Mouse (Mus musculus) heart, embryonic 13.5 days (tissue): ENCODE results near the gene Ccnyl1. TPM values are rescaled to one million over a fixed set of nuclear protein-coding genes. Genes with fewer than 3 reads are reported as not detected.
A peak's percentile ranks its signal among the peaks of the same experiment; 100 is the strongest.

ENCODE experiments used
- ATAC-seq: fragments of 200-750 bp; cut with Nextera tagmentation; 2 replicates; pipeline ENCODE4 v1.8.0; 2017; ENCODE audit warnings: moderate TSS enrichment; ENCODE audit not compliant: insufficient number of reproducible peaks, low FRiP score, low TSS enrichment; ENCODE audit errors: extremely low read depth
- H3K27ac ChIP-seq: fragments of 300-500 bp; sonication (generic); replicated peaks from 2 replicates; pipeline ENCODE4 v1.5.1; 2015; ENCODE audit warnings: moderate library complexity, mild to moderate bottlenecking, inconsistent platforms
- H3K27me3 ChIP-seq: fragments of 300-500 bp; sonication (generic); replicated peaks from 2 replicates; pipeline ENCODE4 v1.6.1; 2015; ENCODE audit warnings: mild to moderate bottlenecking, inconsistent platforms
- H3K36me3 ChIP-seq: fragments of 300-500 bp; sonication (generic); 2 replicates; pipeline ENCODE4 v1.6.1; 2015; ENCODE audit warnings: mild to moderate bottlenecking, inconsistent platforms
- H3K4me1 ChIP-seq: fragments of 300-500 bp; sonication (generic); 2 replicates; pipeline ENCODE4 v1.6.1; 2015; ENCODE audit warnings: inconsistent platforms
- H3K4me2 ChIP-seq: fragments of 300-500 bp; sonication (generic); 2 replicates; pipeline ENCODE4 v1.6.1; 2015; ENCODE audit warnings: inconsistent platforms, mild to moderate bottlenecking, moderate library complexity
- H3K4me3 ChIP-seq: fragments of 300-500 bp; sonication (generic); 2 replicates; pipeline ENCODE4 v1.5.1; 2015; ENCODE audit warnings: moderate library complexity, mild to moderate bottlenecking, inconsistent platforms
- H3K9ac ChIP-seq: fragments of 300-500 bp; sonication (generic); 2 replicates; pipeline ENCODE4 v1.6.1; 2015; ENCODE audit warnings: inconsistent platforms, mild to moderate bottlenecking, moderate library complexity
- H3K9me3 ChIP-seq: fragments of 300-500 bp; sonication (generic); 2 replicates; pipeline ENCODE4 v1.6.1; 2016; ENCODE audit warnings: inconsistent platforms
- WGBS: fragments of 180-500 bp; shearing (Covaris S2); methylation state at CpG from one replicate; pipeline ENCODE4 v1.1.7; 2015; ENCODE audit warnings: mixed read lengths; 5-methylcytosine and 5-hydroxymethylcytosine counted together
- polyA plus RNA-seq: library from polyadenylated mRNA; unstranded; fragments of >200 nt; fragmentation: Nextera tagmentation; extraction: Ambion mirVana; gene quantifications from 2 replicates; pipeline ENCODE4 v1.2.1, GENCODE M21; 2015

The Ccnyl1 gene
- polyA plus RNA-seq, 1 experiment from 2014 or later, result 3.9 TPM

- no peak overlapping the region for H3K9ac ChIP-seq
- H3K27me3 ChIP-seq, result no peaks in the 10 kb centered on the region
- no peak overlapping the region for H3K4me3 ChIP-seq
- no peaks in the 10 kb centered on the region for H3K4me1 ChIP-seq
- H3K27ac ChIP-seq, result no peak overlapping the region
- ATAC-seq, result no peak
- H3K9me3 ChIP-seq, result no peaks in the 10 kb centered on the region; the same call in 1 of the 2 replicates
- H3K36me3 ChIP-seq, result no peaks in the 10 kb centered on the region
- WGBS, result 82% methylated on average over 5 of the region's 5 CpGs
- H3K4me2 ChIP-seq, result no peak overlapping the region
Measured at GRCm38 (mm10) chr1:64673931-64674330, 16.3 kb upstream of the Ccnyl1 start.

- 64% methylated on average over 6 of the region's 6 CpGs for WGBS
Measured at GRCm38 (mm10) chr1:64676060-64676839, 14.0 kb upstream of the Ccnyl1 start.

GRCm38 (mm10) chr1:64681499-64681898 is 8.8 kb upstream of the Ccnyl1 start:
- Histone ChIP-seq H3K9me3 (no peaks in the 10 kb centered on the region), H3K9ac (no peak overlapping the region), H3K4me2 (no peak overlapping the region), H3K27me3 (no peaks in the 10 kb centered on the region), H3K4me3 (no peak overlapping the region), H3K36me3 (no peaks in the 10 kb centered on the region), H3K4me1 (no peaks in the 10 kb centered on the region), H3K27ac (no peak overlapping the region)
- 55% methylated on average over 3 of the region's 3 CpGs for WGBS
- ATAC-seq, result no peak

More at GRCm38 (mm10) chr1:64676060-64676839, 14.0 kb upstream of the Ccnyl1 start:
- no peak overlapping the region for H3K27ac ChIP-seq
- no peaks in the 10 kb centered on the region for H3K36me3 ChIP-seq
- no peak for ATAC-seq
- no peaks in the 10 kb centered on the region for H3K4me1 ChIP-seq
- H3K27me3 ChIP-seq, result no peaks in the 10 kb centered on the region
- no peak overlapping the region for H3K9ac ChIP-seq
- no peaks in the 10 kb centered on the region; the same call in 1 of the 2 replicates for H3K9me3 ChIP-seq
- no peak overlapping the region for H3K4me3 ChIP-seq
- no peak overlapping the region for H3K4me2 ChIP-seq

GRCm38 (mm10) chr1:64683039-64683438 is 7.2 kb upstream of the Ccnyl1 start:
- H3K9ac ChIP-seq, result no peak overlapping the region
- no peaks in the 10 kb centered on the region for H3K9me3 ChIP-seq
- H3K4me3 ChIP-seq, result no peak overlapping the region
- no peaks in the 10 kb centered on the region for H3K4me1 ChIP-seq
- 86% methylated on average over 3 of the region's 3 CpGs for WGBS
- no peaks in the 10 kb centered on the region for H3K27me3 ChIP-seq
- no peak for ATAC-seq
- H3K36me3 ChIP-seq, result no peaks in the 10 kb centered on the region
- no peak overlapping the region for H3K27ac ChIP-seq
- no peak overlapping the region for H3K4me2 ChIP-seq

- H3K4me2 ChIP-seq, result no peak overlapping the region
- peaks cover 3% of the 10 kb centered on the region for H3K4me1 ChIP-seq
- no peak for ATAC-seq
- whole genome bisulfite sequencing, result 90% methylated on average over 2 of the region's 2 CpGs
- no peaks in the 10 kb centered on the region for H3K9me3 ChIP-seq
- no peak overlapping the region for H3K4me3 ChIP-seq
- no peak overlapping the region for H3K27ac ChIP-seq
- no peaks in the 10 kb centered on the region for H3K27me3 ChIP-seq
- H3K9ac ChIP-seq, result no peak overlapping the region
- no peaks in the 10 kb centered on the region for H3K36me3 ChIP-seq
Measured at GRCm38 (mm10) chr1:64684440-64684839, 5.8 kb upstream of the Ccnyl1 start.

GRCm38 (mm10) chr1:64688046-64688445 is 2.2 kb upstream of the Ccnyl1 start:
- H3K36me3 ChIP-seq, result no peaks in the 10 kb centered on the region
- H3K27ac ChIP-seq, result no peak overlapping the region
- H3K27me3 ChIP-seq, result no peaks in the 10 kb centered on the region
- WGBS, result 96% methylated on average over 4 of the region's 4 CpGs
- no peak overlapping the region for H3K4me3 ChIP-seq
- no peaks in the 10 kb centered on the region for H3K9me3 ChIP-seq
- ATAC-seq, result no peak
- peaks cover 26% of the 10 kb centered on the region for H3K4me1 ChIP-seq
- H3K9ac ChIP-seq, result no peak overlapping the region
- H3K4me2 ChIP-seq, result no peak overlapping the region

GRCm38 (mm10) chr1:64689561-64690212 is 568 bp upstream of the Ccnyl1 start:
- peak overlapping the region; percentile 55 for H3K27ac ChIP-seq
- H3K4me1 ChIP-seq, result peaks cover 33% of the 10 kb centered on the region
- H3K9ac ChIP-seq, result peak overlapping the region; percentile 80
- H3K4me3 ChIP-seq, result peak overlapping the region; percentile 97
- 14% methylated on average over 9 of the region's 9 CpGs for WGBS
- ATAC-seq, result no peak
- H3K9me3 ChIP-seq, result no peaks in the 10 kb centered on the region
- peak overlapping the region; percentile 91 for H3K4me2 ChIP-seq
- H3K27me3 ChIP-seq, result no peaks in the 10 kb centered on the region
- no peaks in the 10 kb centered on the region for H3K36me3 ChIP-seq

GRCm38 (mm10) chr1:64691121-64691551 is 881 bp downstream of the Ccnyl1 start:
- no peaks in the 10 kb centered on the region for H3K27me3 ChIP-seq
- H3K36me3 ChIP-seq, result no peaks in the 10 kb centered on the region
- peak; percentile 40 for ATAC-seq
- WGBS, result under 1% methylated on average over 50 of the region's 55 CpGs
- peak overlapping the region; percentile 92 for H3K4me2 ChIP-seq
- peak overlapping the region; percentile 82 for H3K27ac ChIP-seq
- H3K4me1 ChIP-seq, result peaks cover 33% of the 10 kb centered on the region
- H3K9ac ChIP-seq, result peak overlapping the region; percentile 95
- no peaks in the 10 kb centered on the region for H3K9me3 ChIP-seq
- H3K4me3 ChIP-seq, result peak overlapping the region; percentile 97

- 6% methylated on average over 9 of the region's 9 CpGs for WGBS
- ATAC-seq, result no peak
- Histone ChIP-seq H3K27me3 (no peaks in the 10 kb centered on the region), H3K36me3 (no peaks in the 10 kb centered on the region), H3K9me3 (no peaks in the 10 kb centered on the region), H3K4me3 (peak overlapping the region; percentile 97), H3K9ac (peak overlapping the region; percentile 95), H3K27ac (peak overlapping the region; percentile 82), H3K4me1 (peaks cover 33% of the 10 kb centered on the region), H3K4me2 (peak overlapping the region; percentile 92)
Measured at GRCm38 (mm10) chr1:64691581-64691980, 1.3 kb downstream of the Ccnyl1 start.

GRCm38 (mm10) chr1:64695156-64695555 is 4.9 kb downstream of the Ccnyl1 start:
- no peak overlapping the region for H3K4me2 ChIP-seq
- H3K9me3 ChIP-seq, result no peaks in the 10 kb centered on the region
- no peak overlapping the region for H3K27ac ChIP-seq
- H3K36me3 ChIP-seq, result no peaks in the 10 kb centered on the region
- H3K4me1 ChIP-seq, result peaks cover 23% of the 10 kb centered on the region
- 91% methylated on average over 3 of the region's 3 CpGs for whole genome bisulfite sequencing
- no peaks in the 10 kb centered on the region for H3K27me3 ChIP-seq
- no peak overlapping the region for H3K9ac ChIP-seq
- ATAC-seq, result no peak
- H3K4me3 ChIP-seq, result no peak overlapping the region

GRCm38 (mm10) chr1:64701780-64702179 is 11.5 kb downstream of the Ccnyl1 start:
- no peak overlapping the region for H3K9ac ChIP-seq
- H3K9me3 ChIP-seq, result no peaks in the 10 kb centered on the region
- H3K4me3 ChIP-seq, result no peak overlapping the region
- no peak overlapping the region for H3K4me2 ChIP-seq
- peaks cover 37% of the 10 kb centered on the region for H3K36me3 ChIP-seq
- H3K4me1 ChIP-seq, result peaks cover 5% of the 10 kb centered on the region; the same call in 1 of the 2 replicates
- ATAC-seq, result no peak
- H3K27me3 ChIP-seq, result no peaks in the 10 kb centered on the region
- WGBS, result 47% methylated on average over 3 of the region's 3 CpGs
- no peak overlapping the region for H3K27ac ChIP-seq
